Mouse (Mus musculus): ENCODE results near the gene Trim33.

The Trim33 gene

DNA sequence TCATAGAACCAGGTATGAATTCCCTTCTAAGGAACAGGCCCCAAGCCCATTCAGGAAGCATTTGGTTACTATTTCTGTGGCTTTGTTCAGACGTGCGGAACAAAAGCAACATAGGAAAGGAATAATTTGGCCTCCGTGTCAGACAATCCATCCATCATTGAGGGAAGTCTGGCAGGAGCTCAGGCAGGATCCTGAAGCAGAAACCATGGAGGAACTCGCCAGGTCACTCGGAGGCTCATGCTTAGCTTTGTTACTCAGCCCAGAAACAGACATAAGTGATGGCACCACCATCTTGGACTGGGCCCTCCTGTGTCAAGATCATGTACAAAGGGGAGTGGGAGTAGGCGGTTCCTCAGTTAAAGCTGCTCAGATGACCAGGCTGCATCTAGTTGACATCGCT, 82.1 kb downstream of the Trim33 start:
- DNase-seq (ENCODE audit: low spot score) = no peak

DNA sequence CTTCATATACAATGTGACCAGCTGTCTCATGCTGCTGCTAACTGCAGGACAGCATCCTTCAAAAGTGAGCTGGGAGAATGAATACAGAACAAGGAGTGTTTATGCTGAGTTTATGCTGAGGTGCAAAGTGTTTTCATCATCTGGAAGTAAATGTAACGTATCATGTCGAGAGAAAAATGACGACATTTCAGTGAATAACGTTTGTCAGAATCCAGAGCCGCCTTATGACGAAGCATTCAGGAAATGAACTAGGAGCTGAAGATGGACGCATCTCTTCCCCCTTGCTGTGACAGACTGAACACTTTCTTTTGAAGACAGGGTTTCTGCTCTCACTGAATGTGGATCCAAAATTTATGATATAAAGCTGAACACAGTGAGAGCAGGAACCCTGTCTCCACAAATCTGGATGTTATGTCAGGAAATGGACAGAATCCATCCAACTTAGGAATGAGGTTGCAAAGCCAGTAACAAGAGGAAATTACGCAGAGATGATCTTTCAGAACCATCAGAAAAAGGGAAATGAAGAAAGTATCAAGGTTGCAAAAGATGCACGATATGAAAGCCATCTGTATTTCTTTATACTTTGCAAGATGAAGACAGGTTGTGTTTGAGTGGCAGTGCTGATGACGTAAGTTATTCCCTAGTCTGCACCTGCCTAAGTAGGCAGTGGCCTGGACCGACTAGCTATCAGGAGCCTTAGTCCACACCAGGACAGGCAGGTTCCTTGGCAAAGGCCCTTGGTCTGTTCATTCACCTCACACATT, 85.3 kb downstream of the Trim33 start:
- DNase-seq (ENCODE audit: low spot score) = no peak

DNA sequence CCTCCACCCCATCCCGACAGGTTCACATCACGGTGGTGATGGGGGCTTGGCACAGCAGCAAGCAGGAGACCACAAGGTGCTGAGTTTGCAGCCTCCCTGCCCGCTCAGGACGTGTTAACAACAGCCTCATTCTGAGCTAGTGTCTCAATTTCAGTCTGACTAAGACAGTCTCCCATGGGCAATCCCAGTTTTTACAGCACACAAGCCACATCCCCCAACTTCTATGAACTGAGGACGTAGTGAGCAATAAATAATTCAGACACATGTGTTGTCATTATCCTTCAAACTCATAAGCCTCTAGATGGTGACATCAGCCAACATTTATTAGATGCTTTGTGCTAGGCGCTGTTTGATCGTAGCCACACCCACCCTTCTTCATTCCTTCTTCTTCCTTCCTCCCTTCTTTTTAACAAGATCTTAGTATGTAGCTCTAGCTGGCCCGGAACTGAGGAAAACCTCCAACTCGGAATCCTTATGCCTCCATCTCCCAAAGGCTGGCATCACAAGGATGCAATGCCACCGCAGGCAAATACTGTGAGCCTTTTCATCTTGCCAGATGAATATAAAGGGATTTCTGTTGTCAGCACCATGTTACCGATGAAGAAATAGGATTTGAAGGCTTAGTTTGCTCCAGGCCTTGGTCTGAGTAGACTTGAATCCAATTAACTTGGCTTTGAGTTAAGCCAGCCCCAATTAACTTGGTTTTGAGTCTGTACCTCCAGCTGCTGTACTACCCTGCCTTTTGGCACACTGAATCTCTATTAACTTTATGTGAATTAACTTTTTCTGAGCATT, 88.3 kb downstream of the Trim33 start:
- no peak for DNase-seq (ENCODE audit: low spot score)

DNA sequence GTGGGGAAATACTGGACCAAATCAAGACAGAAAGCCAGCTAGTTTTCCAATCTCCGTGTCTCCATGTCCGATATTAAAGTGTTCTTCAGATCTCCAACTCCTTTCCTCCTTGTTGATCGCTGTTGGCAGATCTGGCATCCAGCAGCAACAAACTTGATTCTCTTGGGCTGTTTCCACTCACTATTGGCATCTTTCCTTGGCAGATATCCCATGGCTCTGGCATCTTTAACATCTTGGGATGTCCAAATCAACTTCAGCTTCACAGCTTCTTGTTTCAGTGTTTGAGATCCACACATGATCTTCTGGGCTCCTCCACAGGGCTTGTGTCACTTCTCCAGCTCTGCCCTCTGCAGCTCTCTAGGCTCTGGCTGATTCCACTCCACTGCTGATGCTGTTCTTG, 89.6 kb downstream of the Trim33 start:
- no peak for DNase-seq (ENCODE audit: low spot score)

DNA sequence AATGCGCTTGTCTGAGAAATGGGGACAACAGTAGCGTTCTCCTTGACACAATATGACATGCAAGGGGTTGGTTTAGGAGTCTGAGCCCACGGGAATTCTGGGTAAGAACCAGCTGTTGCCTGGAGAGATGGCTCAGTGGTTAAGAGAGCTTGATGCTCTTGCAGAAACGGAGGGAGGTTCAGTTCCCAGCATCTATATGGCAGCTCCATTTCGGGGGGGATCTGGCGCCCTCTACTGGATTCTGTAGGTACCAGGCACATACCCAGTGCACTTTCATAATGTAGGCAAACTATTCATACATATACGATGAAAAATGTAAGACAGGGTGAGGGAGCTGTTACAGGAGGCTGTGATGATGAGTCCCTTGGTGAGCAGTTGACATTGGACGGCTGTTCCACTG, 94.9 kb downstream of the Trim33 start:
- DNase-seq (ENCODE audit: low spot score) = peak; percentile 63

DNA sequence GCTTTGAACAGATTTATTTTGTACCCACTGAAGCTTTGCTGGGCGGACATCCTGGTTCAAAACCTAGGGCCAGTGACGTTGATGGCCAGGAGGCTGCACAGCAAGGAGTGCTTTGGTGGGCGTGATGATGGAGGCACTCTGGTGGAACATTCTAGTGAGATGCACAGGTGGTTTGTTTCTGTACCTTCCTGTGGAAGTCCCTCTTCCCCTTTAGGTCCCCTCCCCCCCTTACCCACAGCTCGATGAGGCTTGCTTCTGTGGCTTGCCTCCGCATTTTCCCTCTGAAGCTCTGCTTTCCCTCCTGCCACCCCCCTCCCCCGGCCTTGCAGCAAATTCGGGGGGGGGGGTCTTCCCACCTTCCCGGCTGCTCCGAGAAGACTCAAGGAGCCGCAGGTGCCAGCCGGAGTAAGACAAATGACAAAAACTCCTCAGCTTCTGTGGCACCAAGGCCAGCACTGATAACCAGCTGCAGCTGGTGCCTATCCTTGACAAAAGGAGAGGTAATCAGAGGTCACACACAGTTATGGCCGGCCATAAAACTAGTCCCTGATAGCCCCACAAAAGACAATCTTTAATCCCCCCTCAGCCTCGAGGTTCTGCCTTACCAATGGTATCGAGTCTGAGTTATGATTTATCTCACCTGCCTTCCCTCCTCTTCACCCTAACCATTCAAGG, 96.2 kb downstream of the Trim33 start:
- DNase-seq (ENCODE audit: low spot score) = no peak

DNA sequence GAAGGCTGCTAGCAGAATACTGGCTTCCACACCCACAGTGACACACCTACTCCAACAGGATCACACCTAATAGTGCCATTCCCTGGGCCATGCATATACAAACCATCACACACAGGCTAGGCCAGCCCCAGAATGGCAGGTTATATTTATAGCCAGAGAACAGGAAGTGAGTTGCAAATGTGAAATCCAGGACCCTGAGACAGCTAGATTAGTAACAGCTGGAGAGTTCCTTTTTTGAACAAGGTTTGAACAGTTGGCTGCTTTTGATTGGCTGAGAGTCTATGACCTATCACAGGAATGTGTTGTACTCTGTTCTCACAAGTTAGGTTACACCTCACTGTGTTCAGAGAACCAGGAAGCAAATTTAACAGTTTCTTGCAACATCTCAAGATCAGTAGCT, 98.9 kb downstream of the Trim33 start:
- DNase-seq (ENCODE audit: low spot score) = peak; percentile 29

DNA sequence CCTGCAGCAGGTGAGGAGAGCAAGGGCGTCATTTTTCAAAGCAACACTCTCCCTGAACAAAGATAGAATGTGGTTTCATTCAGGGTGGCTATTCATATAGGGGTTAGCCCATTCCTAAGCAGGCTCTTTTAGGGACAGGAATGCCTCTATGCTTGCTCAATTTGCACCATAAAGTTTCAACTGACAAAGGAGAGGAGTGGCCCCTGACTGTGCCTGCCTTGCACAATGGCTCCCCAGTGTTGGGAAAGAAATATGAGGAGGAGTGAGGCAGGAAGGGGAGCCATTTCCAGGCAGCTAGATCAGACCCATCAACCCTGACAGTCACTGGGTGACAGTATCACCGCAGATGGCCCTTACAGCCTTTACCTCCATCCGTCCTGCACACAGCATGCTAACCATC, 100.3 kb downstream of the Trim33 start:
- no peak for DNase-seq (ENCODE audit: low spot score)

DNA sequence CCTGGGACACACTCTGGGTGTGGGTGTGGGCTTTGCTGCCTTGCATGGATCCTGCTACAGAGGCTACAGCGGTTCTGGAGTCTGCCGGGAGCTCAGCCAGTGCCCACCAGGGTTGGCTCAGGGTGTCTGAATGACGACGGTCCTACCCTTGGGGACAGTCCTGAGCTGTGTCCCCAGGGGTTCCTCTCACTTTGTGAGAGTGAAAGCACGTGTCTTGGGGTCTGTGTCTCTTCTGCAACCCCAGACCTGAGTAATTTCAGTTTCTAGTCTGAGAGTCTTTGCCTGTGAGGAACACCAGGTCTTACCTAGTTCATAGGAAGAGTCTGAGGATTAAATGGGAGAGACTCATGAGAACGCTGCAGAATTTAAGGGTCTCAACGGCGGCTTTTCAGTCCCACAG, 101.7 kb downstream of the Trim33 start:
- no peak for DNase-seq (ENCODE audit: low spot score)

DNA sequence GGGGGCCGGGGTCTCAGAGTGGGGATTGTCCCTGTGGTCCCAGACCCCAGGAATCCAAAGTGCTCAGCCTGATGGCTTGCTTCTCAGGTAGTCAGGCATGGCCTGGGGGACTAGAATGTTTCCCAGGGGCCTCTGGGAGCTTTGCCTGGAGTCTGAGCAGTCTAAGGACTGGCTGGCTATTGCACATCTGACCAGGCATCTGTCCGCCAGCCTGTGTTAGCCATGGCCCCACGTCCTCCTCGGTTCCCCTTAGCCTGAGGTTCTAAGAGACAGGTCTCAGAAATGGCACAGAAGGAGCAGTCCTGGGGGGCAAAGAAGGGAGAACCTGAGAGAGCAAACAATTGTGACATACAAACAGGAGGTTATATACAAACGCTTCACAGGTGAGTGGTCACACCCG, 102.3 kb downstream of the Trim33 start:
- no peak for DNase-seq (ENCODE audit: low spot score)

DNA sequence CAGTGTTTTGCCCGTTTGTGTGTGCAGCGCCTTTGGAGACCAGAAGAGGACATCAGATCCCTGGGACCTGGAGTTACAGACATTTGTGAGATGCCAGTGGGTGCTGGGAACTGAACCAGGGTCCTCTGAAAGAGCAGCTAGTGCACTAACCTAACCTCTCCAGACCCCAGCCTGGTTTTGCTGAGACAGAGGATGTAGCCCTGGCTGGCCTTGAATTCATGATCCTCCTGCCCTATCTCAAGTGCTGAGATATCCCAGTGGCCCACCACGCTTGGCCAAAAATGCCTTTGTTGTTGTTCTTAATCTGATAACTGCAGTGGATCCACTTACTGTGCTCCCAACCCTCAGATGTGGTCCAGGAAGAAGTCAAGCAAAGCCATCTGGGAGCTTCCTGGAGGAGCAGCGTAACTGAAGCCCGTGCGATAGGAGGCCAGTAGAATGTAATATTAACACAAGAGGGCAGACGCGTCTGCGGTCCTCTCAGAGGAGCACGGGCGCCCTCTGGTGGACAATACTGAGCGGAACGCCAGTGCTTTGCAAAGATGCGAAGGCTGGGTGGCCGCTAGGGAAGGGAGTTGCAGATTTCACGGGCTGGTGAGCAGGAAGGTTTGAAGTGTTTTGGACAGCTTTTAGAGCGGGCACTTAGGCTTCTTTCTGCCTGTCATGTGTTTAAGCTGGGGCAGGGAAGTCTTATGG, 103.9 kb downstream of the Trim33 start:
- DNase-seq (ENCODE audit: low spot score) = peak; percentile 92

DNA sequence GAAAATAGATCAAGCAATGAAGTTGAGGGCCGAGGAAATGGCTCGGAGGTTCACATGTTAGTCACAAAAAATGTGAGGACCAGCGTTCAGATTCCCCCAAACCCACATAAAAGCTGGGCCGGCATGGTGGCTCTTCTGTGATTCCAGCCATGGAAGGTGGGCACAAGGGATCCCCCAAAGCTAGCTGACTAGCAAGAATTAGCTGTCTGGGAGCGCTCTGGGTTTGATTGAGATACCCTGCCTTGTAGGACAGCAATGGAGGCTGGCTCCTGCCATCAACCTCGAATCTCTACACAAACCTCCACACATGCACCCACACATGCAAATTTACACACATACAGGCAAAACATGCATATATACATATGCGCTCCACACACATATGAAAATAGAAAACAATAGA, 105.4 kb downstream of the Trim33 start:
- no peak for DNase-seq (ENCODE audit: low spot score)

DNA sequence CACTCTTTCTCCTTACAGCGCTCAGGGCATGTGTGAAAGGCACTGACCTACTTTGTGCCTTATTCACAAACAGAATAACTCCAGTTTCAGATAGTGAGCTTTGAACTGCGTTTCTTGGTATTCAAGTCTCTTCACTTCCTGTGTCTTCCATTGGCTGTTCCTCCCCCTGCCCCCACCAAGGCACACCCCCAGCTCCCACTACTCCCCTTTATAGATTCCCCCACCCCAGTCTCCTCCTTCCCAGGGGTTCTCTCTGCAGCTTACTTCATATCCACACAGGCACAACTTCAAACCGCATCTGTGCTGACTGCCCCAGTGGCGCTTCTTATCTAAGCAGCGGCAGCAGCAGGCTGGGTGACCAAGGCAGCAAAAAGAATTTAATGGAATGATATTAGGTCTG, 105.9 kb downstream of the Trim33 start:
- no peak for DNase-seq (ENCODE audit: low spot score)

DNA sequence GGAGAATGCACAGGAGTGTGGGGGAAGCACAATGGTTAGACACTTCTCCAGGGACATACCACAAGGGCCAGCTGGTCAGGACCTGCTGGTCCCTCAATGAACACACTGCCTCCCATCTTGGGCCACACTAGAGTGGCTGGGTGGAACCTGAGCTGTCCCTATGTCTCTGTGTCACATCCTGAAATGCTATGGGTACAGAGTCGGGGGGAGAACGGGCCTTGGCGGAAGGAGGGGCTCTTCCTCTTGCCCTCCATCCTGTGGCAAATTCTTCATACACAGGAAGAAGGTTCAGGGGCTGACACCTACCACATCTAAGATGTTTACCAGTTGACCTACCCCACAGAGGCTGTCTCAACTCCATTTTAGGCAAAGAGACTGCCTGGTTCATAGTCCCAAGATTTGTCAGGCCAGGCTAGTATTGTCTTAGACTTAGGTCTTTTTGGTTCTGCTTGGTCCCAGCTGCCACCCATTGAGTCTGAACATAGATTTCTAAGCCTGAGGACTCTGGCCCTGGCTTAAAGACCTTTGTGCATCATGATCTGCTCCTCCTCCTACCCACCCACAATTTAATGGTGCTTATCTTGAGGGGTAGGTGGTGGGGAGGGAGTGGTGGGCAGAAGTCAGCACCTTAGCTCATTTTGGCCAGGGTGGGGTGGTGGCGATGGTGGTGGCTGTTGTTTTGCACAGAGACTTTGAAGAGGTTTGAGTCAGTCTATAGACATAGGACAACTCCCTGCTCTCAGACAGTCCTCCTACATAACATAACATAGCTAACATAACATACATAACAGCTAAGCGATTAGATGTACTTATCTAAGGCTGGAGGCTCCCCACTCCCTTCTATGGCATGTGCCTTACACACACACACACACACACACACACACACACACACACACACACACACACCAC, 106.5 kb downstream of the Trim33 start:
- no peak for DNase-seq (ENCODE audit: low spot score)

DNA sequence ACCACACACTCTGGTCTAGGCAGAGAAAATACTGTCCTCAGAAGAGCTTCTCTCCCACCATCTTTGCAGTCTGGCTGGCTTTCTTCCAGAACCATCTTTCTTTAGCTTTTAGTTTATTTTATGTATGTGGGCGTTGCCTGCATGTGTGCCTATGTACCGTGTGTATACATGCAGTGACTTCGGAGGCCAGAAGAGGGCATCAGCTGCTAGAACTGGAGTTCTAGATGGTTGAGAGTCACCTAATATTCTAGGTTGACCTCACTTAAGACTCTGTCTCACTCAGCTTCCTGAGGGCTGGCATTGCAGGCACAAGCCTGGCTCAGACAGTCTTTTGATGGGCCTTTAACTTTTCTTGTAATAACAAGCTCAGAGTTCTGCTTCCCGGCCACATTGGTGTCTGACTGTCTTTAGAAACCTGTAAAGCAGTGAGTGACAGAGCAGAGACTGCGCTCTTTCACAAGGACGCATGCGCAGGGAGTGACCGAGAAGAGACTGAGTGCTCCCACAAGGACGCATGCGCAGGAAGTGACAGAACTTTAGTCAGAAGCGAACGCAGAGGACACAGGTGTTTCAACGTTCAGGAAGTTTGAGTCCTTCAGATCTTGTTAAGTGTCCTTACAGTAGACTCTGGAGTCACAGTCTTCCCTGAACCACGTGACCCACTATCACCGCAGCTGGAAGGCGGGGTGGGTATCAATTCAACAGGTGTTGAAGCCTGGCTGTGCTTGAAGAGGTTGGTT, 107.4 kb downstream of the Trim33 start:
- no peak for DNase-seq (ENCODE audit: low spot score)

DNA sequence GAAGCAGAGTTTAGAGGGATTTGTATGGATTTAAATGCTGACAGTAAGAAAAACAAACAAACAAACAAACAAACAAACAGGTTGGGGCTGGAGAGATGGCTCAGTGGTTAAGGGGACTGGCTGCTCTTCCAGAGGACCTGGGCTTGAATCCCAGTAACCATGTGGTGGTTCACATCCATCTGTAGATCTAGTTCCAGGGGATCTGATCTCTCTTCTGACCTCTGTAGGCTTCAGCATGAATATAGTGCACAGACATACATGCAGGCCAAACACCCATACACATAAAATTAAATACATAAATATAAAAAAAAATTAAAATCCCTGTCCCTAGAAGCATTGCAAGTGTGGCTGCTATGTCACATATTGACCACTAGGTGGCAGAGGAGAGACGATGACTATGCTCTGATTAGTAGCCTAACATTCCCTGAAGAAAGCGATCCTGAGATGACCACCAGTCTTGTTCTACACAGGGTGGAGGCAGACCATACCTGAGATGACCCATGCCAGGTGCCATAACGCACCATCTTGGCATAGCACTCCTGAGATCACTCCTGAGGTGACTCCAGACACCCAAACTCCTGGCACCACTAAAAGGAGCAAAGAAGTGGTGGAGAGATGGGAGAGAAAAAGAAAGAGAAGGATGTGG, 113.6 kb downstream of the Trim33 start:
- peak; percentile 49 for DNase-seq (ENCODE audit: low spot score)

DNA sequence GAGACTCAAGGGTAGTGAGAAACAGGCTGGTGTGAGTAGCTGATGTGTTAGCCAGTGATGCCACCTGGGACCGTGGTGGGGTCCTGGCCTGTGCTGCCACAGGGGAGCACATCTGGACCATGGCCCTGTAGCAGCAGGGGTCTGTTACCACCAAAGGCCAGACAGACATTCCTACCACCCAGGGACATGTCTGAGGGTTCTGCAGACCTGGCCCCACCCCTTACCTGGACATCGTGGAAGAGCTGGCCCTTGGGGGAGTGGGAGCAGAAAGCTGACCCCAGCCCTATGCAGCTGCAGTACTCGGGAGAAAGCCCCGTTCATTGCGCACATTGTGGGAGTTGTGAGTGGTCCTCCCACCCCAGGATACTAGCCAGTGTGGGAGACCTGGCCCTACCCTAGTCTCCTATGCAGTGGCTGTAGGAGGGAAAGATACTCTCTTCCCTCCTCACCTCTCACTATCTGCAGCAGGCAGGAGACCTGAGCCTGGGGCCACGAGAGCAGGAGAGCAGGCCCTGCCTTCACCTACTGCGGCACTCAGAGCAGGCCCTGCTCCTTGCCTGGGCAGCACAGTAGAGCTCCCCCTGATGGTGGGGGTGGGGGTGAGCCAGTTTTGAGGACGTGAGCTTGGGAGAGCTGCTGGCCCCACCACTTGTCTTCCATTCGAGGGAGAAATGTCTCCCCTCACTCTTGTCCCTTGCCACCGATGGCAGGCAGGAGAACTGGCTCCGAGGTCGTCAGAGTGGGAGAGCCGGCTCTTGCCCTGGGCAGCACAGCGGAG, 114.4 kb downstream of the Trim33 start:
- DNase-seq (ENCODE audit: low spot score) = no peak

DNA sequence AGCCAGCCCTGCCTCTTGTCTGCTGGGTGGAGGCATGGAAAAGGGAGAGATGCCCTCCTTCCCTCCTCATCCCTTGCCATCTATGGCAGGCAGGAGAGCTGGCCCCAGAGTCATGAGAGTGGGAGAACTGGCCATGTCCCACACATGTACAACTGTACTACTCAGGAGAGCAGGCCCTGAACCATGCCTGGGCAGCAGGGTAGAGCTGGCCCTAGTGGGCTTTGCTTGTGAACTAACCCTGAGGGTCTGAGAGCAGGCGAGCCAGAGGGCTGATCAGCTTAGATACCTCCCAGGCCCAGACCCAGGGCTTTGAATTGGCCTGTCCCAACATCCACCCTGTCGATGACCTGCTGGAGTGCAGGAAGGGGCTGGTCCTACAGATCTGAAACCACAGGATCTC, 115.0 kb downstream of the Trim33 start:
- DNase-seq (ENCODE audit: low spot score) = no peak

DNA sequence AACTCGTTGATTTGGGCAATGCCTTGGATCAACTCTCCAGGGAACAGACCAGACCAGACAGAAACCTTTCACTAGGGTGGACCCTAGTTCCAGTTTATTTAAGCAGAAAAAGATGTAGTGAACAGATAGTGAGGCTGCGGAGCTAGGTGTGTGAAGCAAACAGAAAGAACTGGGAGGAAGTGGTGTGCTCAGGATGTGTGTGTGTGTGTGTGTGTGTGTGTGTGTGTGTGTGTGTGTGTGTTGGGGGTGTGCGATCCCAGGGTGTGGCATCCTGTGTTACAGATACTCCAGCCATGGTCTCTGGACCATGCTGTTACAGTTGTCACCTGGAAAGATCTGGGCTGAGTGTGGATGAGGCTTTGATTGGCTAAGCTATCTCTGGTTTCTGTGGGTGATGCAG, 118.4 kb downstream of the Trim33 start:
- no peak for DNase-seq (ENCODE audit: low spot score)
